Mouse (Mus musculus) kidney, adult 10 weeks (tissue): ENCODE measurements around the gene Myh11. TPM values are rescaled to one million over a fixed set of nuclear protein-coding genes. Genes with fewer than 3 reads are reported as not detected.

Experiments
- polyA plus RNA-seq: library from polyadenylated mRNA; stranded (reverse); fragments of 350-450 nt; fragmentation: Illumina TruSeq; extraction: RNeasy Lipid Tissue Mini Kit (QIAGEN cat#74804); gene quantifications from one replicate; pipeline ENCODE4 v1.2.3, GENCODE M21; 2014; ENCODE audit warnings: low read depth, low replicate concordance

Gene Myh11
- 4.9 TPM for polyA plus RNA-seq

GRCm38 (mm10) chr16:14291223-14291622 is at the start of gene Myh11:
Gene Myh11 (minus strand): TSS chr16:14291372.

GRCm38 (mm10) chr16:14316884-14317876 is 26.0 kb upstream of the Myh11 start, which contains the start of gene Fopnl:
Gene Fopnl (minus strand): TSS chr16:14317405.

GRCm38 (mm10) chr16:14162988-14163416 is 128.2 kb downstream of the Myh11 start, which contains the start of the genes Nde1 and Marf1:
Gene Nde1 (plus strand): TSS chr16:14163275.
Gene Marf1 (minus strand): TSS chr16:14163351.

Other genes starting within 250 kb of the Myh11 start
- 11.4 TPM for gene Nde1, start 128.1 kb downstream of the Myh11 start, polyA plus RNA-seq
- 32.8 TPM for gene Marf1, start 128.0 kb downstream of the Myh11 start, polyA plus RNA-seq
- 69.9 TPM for gene Fopnl, start 26.0 kb upstream of the Myh11 start, polyA plus RNA-seq
- gene Abcc1, start 70.2 kb upstream of the Myh11 start, polyA plus RNA-seq: 5.1 TPM